Mouse (Mus musculus): Measurements from ENCODE around the gene Zfp423. TPM values are rescaled to one million over a fixed set of nuclear protein-coding genes. Genes with fewer than 3 reads are reported as not detected.

Zfp423 gene
- polyA plus RNA-seq, 1 experiment from 2014 or later, result 41.3 TPM

- no peaks in the 10 kb centered on the region for H3K27me3 ChIP-seq (ENCODE audit: insufficient read depth, poor library complexity, severe bottlenecking)
- H3K4me1 ChIP-seq (replicated peaks), result peaks cover 88% of the 10 kb centered on the region
- H3K9me3 ChIP-seq, result no peaks in the 10 kb centered on the region
- peak overlapping the region; percentile 71 for H3K27ac ChIP-seq
- H3K36me3 ChIP-seq, result peaks cover 24% of the 10 kb centered on the region
- DNase-seq (ENCODE audit: low spot score), result no peak
- H3K4me3 ChIP-seq, result no peak overlapping the region
- WGBS, result 65% methylated on average over 5 of the region's 5 CpGs
Observed at GRCm38 (mm10) chr8:87918004-87918403, 41.4 kb downstream of the Zfp423 start.

DNA sequence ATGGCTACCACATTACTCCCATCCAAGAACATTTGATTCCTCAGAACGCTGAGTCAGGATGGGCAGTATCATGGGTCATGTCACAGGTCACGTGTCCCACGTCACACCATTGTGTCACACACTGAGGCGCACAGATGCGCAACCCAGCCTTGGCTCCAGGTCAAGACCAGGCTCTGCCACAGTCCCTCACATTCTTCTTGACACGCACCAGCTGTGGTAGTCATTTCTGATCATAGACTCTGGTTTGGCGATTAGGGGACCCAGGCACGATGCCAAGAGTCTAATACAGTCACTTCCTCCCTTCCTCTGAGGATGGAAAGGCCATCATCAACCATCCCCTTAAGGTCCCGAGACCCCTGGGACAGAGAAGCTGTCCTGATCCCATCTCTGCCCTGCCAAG is 43.6 kb downstream of the Zfp423 start:
- no peak overlapping the region for H3K4me3 ChIP-seq
- H3K9me3 ChIP-seq, result no peaks in the 10 kb centered on the region
- H3K27me3 ChIP-seq (ENCODE audit: insufficient read depth, poor library complexity, severe bottlenecking), result no peaks in the 10 kb centered on the region
- H3K36me3 ChIP-seq, result peaks cover 5% of the 10 kb centered on the region; the same call in 1 of the 2 replicates
- H3K4me1 ChIP-seq (replicated peaks), result peaks cover 91% of the 10 kb centered on the region
- no peak for DNase-seq (ENCODE audit: low spot score)
- peak overlapping the region; percentile 6; the same call in 1 of the 2 replicates for H3K27ac ChIP-seq
- 87% methylated on average over 9 of the region's 9 CpGs for WGBS

DNA sequence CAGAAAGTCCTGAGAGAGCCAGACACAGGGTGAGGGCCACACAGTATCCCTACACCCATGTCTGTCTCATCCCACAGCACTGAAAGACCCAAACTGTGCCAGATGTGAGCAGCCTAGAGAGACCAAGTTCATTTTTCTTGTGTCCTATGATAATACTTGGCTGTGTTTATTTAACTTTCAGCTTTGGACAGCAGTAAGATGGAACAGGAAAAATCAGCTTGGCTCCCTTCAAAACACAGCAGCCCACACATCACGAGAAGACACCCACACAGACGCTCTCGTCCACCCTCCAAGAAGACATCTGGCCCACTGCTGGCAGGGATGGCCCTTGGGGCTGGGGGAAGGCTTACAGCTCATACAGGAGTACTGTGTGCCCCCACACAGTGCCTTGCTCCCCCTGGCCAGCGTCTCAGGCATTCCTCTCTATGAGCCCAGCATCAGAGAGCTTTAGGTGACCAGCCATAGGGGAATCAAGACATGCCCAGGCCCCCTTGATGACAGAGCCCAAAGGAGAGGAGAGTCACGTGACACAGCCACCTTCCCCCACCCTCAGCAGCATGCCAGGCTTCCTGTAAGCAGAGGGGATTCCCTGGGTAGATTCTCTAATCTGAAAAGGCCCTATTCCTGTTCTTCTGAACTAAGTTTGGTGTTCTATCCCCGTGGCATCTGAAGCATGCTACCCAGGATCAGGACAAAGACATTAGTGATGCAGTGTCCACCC is 45.0 kb downstream of the Zfp423 start:
- Histone ChIP-seq H3K9me3 (no peaks in the 10 kb centered on the region), H3K4me3 (no peak overlapping the region), H3K27me3 (ENCODE audit: insufficient read depth, poor library complexity, severe bottlenecking) (no peaks in the 10 kb centered on the region), H3K27ac (peak overlapping the region; percentile 69), H3K36me3 (0 out of 2 replicates have a peak, but pooled peaks cover under 1% of the 10 kb centered on the region), H3K4me1 (replicated peaks) (peaks cover 93% of the 10 kb centered on the region)
- WGBS, result 68% methylated on average over 6 of the region's 6 CpGs
- DNase-seq (ENCODE audit: low spot score), result no peak

- Histone ChIP-seq H3K9me3 (no peaks in the 10 kb centered on the region), H3K27ac (no peak overlapping the region), H3K4me3 (no peak overlapping the region), H3K36me3 (peaks cover 9% of the 10 kb centered on the region), H3K27me3 (ENCODE audit: insufficient read depth, poor library complexity, severe bottlenecking) (no peaks in the 10 kb centered on the region), H3K4me1 (replicated peaks) (peaks cover 72% of the 10 kb centered on the region)
- 82% methylated on average over 2 of the region's 2 CpGs for WGBS
- no peak for DNase-seq (ENCODE audit: low spot score)
Observed at GRCm38 (mm10) chr8:87908940-87909339, 50.5 kb downstream of the Zfp423 start.

DNA sequence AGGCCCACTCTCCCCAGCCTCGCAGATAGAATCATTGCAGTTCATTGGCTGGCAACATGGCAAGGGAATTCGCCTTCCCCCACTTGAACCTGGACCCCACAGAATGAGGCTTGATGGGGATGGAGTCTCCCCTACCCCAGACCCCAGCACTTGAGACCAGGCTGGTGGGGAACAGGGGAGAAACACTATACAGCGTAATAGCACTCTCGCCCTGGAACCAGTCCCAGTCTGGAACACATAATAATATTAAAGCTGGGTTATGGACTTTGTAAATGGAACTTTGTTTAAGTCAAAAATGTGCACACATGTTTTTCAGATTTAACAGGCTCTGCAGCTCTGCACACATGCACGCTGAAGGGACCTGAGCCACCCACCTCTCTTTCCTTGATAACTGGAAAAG is 54.0 kb downstream of the Zfp423 start:
- H3K27ac ChIP-seq, result no peak overlapping the region
- WGBS, result 95% methylated on average over 5 of the region's 5 CpGs
- H3K36me3 ChIP-seq, result peaks cover 28% of the 10 kb centered on the region

GRCm38 (mm10) chr8:87904108-87904507 is 55.3 kb downstream of the Zfp423 start:
- 87% methylated on average over 5 of the region's 5 CpGs for WGBS
- no peak for DNase-seq (ENCODE audit: low spot score)
- Histone ChIP-seq H3K36me3 (peaks cover 28% of the 10 kb centered on the region), H3K9me3 (no peaks in the 10 kb centered on the region), H3K4me1 (replicated peaks) (peaks cover 35% of the 10 kb centered on the region), H3K4me3 (no peak overlapping the region), H3K27ac (no peak overlapping the region), H3K27me3 (ENCODE audit: insufficient read depth, poor library complexity, severe bottlenecking) (no peaks in the 10 kb centered on the region)

More for the DNA sequence above, 54.0 kb downstream of the Zfp423 start:
- no peak for DNase-seq (ENCODE audit: low spot score)
- no peak overlapping the region for H3K4me3 ChIP-seq
- H3K4me1 ChIP-seq (replicated peaks), result peaks cover 47% of the 10 kb centered on the region
- no peaks in the 10 kb centered on the region for H3K9me3 ChIP-seq
- H3K27me3 ChIP-seq (ENCODE audit: insufficient read depth, poor library complexity, severe bottlenecking), result no peaks in the 10 kb centered on the region

DNA sequence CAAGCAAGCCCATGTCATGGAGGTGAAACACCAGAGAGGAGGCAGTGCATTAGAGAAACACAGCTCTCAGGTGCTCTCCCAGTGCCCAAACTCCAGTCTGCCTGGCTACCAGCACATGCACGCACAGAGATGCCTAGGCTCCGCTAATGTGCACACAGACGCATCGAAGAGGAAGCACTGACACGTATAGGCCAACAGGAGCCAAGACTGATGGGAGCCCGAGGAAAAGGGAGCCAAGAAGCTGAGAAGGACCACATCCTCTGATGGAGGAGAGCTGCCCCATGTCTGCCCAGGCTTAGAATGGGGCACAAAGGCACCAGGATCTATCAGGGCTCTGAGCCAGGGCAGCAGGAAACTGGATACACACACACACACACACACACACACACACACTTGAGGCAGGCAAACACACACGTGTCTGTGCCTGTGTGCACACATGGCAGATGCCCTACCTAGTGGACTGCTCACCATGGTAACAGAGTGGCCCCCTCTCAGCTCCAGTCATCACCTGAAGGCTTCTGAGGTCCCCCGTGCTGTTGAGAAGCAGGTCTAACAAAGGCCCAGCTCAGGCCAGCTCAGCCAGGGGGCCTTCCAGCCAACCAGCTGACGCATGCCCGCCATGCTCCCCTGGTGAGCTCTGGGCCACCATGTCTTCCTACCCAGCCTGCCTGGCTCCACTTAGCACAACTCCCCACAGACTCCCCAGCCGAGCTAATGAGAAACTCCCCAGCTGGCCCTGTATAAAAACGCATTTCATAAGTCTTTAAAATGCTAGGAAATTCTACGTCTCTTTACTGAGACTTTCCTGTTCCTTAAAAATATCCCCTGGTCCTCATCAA is 64.0 kb downstream of the Zfp423 start:
- Histone ChIP-seq H3K36me3 (peaks cover 9% of the 10 kb centered on the region; the same call in 1 of the 2 replicates), H3K27me3 (ENCODE audit: insufficient read depth, poor library complexity, severe bottlenecking) (no peaks in the 10 kb centered on the region), H3K9me3 (no peaks in the 10 kb centered on the region), H3K27ac (peak overlapping the region; percentile 87), H3K4me3 (no peak overlapping the region), H3K4me1 (replicated peaks) (peaks cover 67% of the 10 kb centered on the region)
- WGBS, result 63% methylated on average over 13 of the region's 13 CpGs
- DNase-seq (ENCODE audit: low spot score), result no peak

GRCm38 (mm10) chr8:87894287-87894686 is 65.1 kb downstream of the Zfp423 start:
- H3K4me1 ChIP-seq (replicated peaks), result peaks cover 78% of the 10 kb centered on the region
- no peaks in the 10 kb centered on the region for H3K9me3 ChIP-seq
- peaks cover 16% of the 10 kb centered on the region; the same call in 1 of the 2 replicates for H3K36me3 ChIP-seq
- WGBS, result 45% methylated on average over 8 of the region's 8 CpGs
- H3K27ac ChIP-seq, result peak overlapping the region; percentile 87
- no peaks in the 10 kb centered on the region for H3K27me3 ChIP-seq (ENCODE audit: insufficient read depth, poor library complexity, severe bottlenecking)
- no peak for DNase-seq (ENCODE audit: low spot score)
- no peak overlapping the region for H3K4me3 ChIP-seq

DNA sequence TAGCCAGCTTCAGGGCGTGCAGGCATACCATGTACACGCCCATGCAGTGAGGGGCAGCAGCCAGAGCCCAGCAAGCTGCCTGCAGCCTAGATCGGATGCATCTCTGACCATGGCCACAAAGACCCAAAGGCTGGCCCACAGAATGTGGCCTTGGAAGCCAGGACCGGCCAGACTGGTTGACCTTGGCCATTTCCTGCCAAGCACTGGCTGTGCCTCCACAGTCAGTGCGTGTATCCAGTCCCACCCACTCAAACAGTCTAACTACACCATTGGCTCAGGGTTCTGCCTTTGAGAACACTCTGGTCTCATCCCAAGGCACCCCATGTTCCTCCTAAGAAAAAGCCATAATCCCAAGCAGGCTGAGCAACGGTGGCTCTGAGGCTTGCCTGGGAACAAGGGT is 65.8 kb downstream of the Zfp423 start:
- no peaks in the 10 kb centered on the region for H3K27me3 ChIP-seq (ENCODE audit: insufficient read depth, poor library complexity, severe bottlenecking)
- no peaks in the 10 kb centered on the region for H3K9me3 ChIP-seq
- H3K27ac ChIP-seq, result peak overlapping the region; percentile 87
- H3K4me3 ChIP-seq, result no peak overlapping the region
- H3K36me3 ChIP-seq, result peaks cover 16% of the 10 kb centered on the region; the same call in 1 of the 2 replicates
- 75% methylated on average over 6 of the region's 6 CpGs for WGBS
- no peak for DNase-seq (ENCODE audit: low spot score)
- peaks cover 84% of the 10 kb centered on the region for H3K4me1 ChIP-seq (replicated peaks)

- 79% methylated on average over 6 of the region's 6 CpGs for WGBS
- no peak overlapping the region for H3K4me3 ChIP-seq
- H3K36me3 ChIP-seq, result peaks cover 16% of the 10 kb centered on the region; the same call in 1 of the 2 replicates
- H3K27ac ChIP-seq, result peak overlapping the region; percentile 87
- no peak for DNase-seq (ENCODE audit: low spot score)
- no peaks in the 10 kb centered on the region for H3K9me3 ChIP-seq
- peaks cover 90% of the 10 kb centered on the region for H3K4me1 ChIP-seq (replicated peaks)
- no peaks in the 10 kb centered on the region for H3K27me3 ChIP-seq (ENCODE audit: insufficient read depth, poor library complexity, severe bottlenecking)
Observed at GRCm38 (mm10) chr8:87892891-87893290, 66.5 kb downstream of the Zfp423 start.

DNA sequence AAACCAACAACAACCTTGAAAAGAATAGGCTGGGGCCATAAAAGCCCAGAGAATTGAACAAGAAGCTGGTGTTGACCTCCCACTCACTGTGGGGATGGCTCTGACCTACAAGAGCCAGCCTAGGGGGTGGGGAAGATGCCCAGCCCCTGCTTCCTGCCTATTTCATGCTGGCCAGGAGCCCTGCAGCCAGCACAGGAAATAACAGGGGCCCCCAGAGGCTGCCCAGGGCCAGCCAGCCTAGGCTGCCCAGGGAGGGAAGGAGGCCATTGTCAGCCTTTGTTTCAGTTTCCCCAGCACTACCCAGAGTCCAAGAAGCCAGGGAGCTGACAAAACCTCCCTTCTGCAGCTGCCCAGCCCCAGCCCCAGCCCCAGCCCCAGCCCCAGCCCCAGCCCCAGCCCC is 67.5 kb downstream of the Zfp423 start:
- peak; percentile 35 for DNase-seq (ENCODE audit: low spot score)
- Histone ChIP-seq H3K4me1 (replicated peaks) (peaks cover 96% of the 10 kb centered on the region), H3K27me3 (ENCODE audit: insufficient read depth, poor library complexity, severe bottlenecking) (no peaks in the 10 kb centered on the region)

DNA sequence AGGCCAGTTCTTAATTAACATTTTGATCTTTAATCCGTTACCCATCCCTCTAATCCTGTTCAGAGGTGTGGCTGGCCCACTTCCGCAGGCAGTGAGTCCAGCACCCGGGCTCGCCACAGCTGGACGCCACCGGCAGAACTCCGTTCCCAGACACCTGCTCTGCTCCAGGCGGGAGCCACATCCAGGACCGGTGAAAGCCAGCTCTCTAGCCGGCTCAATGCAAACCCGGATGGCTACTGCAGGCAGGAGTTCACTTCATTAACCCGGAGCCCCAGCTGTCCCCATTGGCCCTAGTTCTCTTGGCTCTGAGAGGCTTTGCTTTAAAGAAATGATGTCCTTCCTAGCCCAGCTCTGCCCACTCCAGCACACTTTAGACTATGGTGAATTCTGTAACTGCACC is 71.4 kb downstream of the Zfp423 start:
- no peaks in the 10 kb centered on the region for H3K27me3 ChIP-seq (ENCODE audit: insufficient read depth, poor library complexity, severe bottlenecking)
- H3K27ac ChIP-seq, result no peak overlapping the region
- peaks cover 83% of the 10 kb centered on the region for H3K4me1 ChIP-seq (replicated peaks)
- peaks cover 15% of the 10 kb centered on the region; the same call in 1 of the 2 replicates for H3K36me3 ChIP-seq
- H3K4me3 ChIP-seq, result no peak overlapping the region
- DNase-seq (ENCODE audit: low spot score), result no peak
- 60% methylated on average over 12 of the region's 12 CpGs for WGBS
- no peaks in the 10 kb centered on the region for H3K9me3 ChIP-seq

More for the DNA sequence above, 67.5 kb downstream of the Zfp423 start:
- H3K36me3 ChIP-seq, result peaks cover 16% of the 10 kb centered on the region; the same call in 1 of the 2 replicates
- no peaks in the 10 kb centered on the region for H3K9me3 ChIP-seq
- no peak overlapping the region for H3K4me3 ChIP-seq
- H3K27ac ChIP-seq, result peak overlapping the region; percentile 87

DNA sequence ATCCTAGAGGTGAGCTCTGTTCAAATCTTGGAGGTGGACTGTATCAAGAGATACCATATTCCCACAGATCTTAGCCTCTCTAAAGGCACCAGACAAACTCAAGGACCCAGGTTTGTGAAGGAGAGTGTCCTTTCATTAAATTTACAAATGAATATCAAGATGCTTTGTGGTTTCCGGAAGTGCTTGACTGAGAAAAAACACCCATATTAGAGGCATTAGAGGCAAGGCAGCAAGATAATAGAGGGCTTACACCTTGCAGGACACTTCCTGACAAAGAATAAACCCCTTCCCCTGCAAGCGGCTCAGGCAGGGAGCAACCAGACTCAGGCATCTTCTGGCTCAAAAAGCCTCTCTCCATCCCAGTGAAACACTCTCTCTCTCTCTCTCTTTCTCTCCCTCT is 78.3 kb downstream of the Zfp423 start:
- H3K9me3 ChIP-seq, result no peaks in the 10 kb centered on the region
- H3K36me3 ChIP-seq, result peaks cover 16% of the 10 kb centered on the region
- no peak overlapping the region for H3K27ac ChIP-seq
- no peaks in the 10 kb centered on the region for H3K27me3 ChIP-seq (ENCODE audit: insufficient read depth, poor library complexity, severe bottlenecking)
- DNase-seq (ENCODE audit: low spot score), result no peak
- no peak overlapping the region for H3K4me3 ChIP-seq
- WGBS, result 85% methylated on average over 2 of the region's 2 CpGs
- H3K4me1 ChIP-seq (replicated peaks), result peaks cover 78% of the 10 kb centered on the region

All from hindbrain, embryonic 10.5 days (tissue).